Mouse (Mus musculus) hindbrain, embryonic 15.5 days (tissue): ENCODE measurements around the gene Pacsin1. TPM values are rescaled to one million over a fixed set of nuclear protein-coding genes. Genes with fewer than 3 reads are reported as not detected.

ENCODE experiments used
- ATAC-seq: fragments of 200-750 bp; cut with Nextera tagmentation; 2 replicates; pipeline ENCODE4 v1.8.0; 2017; ENCODE audit warnings: low read depth, moderate number of reproducible peaks, moderate TSS enrichment; ENCODE audit not compliant: low FRiP score
- H3K27ac ChIP-seq: fragments of 300-500 bp; sonication (generic); replicated peaks from 2 replicates; pipeline ENCODE4 v1.5.1; 2015; ENCODE audit warnings: mild to moderate bottlenecking, inconsistent platforms
- H3K27me3 ChIP-seq: fragments of 300-500 bp; sonication (generic); 2 replicates; pipeline ENCODE4 v1.6.1; 2015; ENCODE audit warnings: control low read depth, inconsistent platforms
- H3K36me3 ChIP-seq: fragments of 300-500 bp; sonication (generic); 2 replicates; pipeline ENCODE4 v1.6.1; 2015; ENCODE audit warnings: control low read depth, inconsistent platforms
- H3K4me1 ChIP-seq: fragments of 300-500 bp; sonication (generic); replicated peaks from 2 replicates; pipeline ENCODE4 v1.6.1; 2015; ENCODE audit warnings: control low read depth, inconsistent platforms
- H3K4me2 ChIP-seq: fragments of 300-500 bp; sonication (generic); 2 replicates; pipeline ENCODE4 v1.6.1; 2015; ENCODE audit warnings: moderate library complexity, mild to moderate bottlenecking, inconsistent platforms
- H3K4me3 ChIP-seq: fragments of 300-500 bp; sonication (generic); 2 replicates; pipeline ENCODE4 v1.5.1; 2015; ENCODE audit warnings: mild to moderate bottlenecking, inconsistent platforms
- H3K9ac ChIP-seq: fragments of 300-500 bp; sonication (generic); 2 replicates; pipeline ENCODE4 v1.6.1; 2015; ENCODE audit warnings: inconsistent platforms
- H3K9me3 ChIP-seq: fragments of 300-500 bp; sonication (generic); 2 replicates; pipeline ENCODE4 v1.6.1; 2016; ENCODE audit warnings: control low read depth, inconsistent platforms
- WGBS: fragments of 180-500 bp; shearing (Covaris S2); methylation state at CpG from one replicate; pipeline ENCODE4 v1.1.7; 2015; 5-methylcytosine and 5-hydroxymethylcytosine counted together
- polyA plus RNA-seq: library from polyadenylated mRNA; unstranded; fragments of >200 nt; fragmentation: Nextera tagmentation; extraction: Ambion mirVana; gene quantifications from 2 replicates; pipeline ENCODE4 v1.2.1, GENCODE M21; 2015

The Pacsin1 gene
- polyA plus RNA-seq, 1 experiment from 2014 or later: 61.9 TPM

GRCm38 (mm10) chr17:27690993-27691693, 35.8 kb downstream of the Pacsin1 start:
- no peaks in the 10 kb centered on the region for H3K9me3 ChIP-seq
- no peaks in the 10 kb centered on the region for H3K27me3 ChIP-seq
- no peaks in the 10 kb centered on the region for H3K36me3 ChIP-seq
- no peak overlapping the region for H3K4me3 ChIP-seq
- no peak overlapping the region for H3K9ac ChIP-seq
- 61% methylated on average over 13 of the region's 14 CpGs for WGBS
- peaks cover 13% of the 10 kb centered on the region for H3K4me1 ChIP-seq
- no peak overlapping the region for H3K27ac ChIP-seq
- no peak for ATAC-seq
- no peak overlapping the region for H3K4me2 ChIP-seq

- H3K4me1 ChIP-seq: peaks cover 17% of the 10 kb centered on the region
- no peaks in the 10 kb centered on the region for H3K9me3 ChIP-seq
- H3K27me3 ChIP-seq: peaks cover 2% of the 10 kb centered on the region; the same call in 1 of the 2 replicates
- no peak for ATAC-seq
- no peak overlapping the region for H3K4me3 ChIP-seq
- H3K27ac ChIP-seq: no peak overlapping the region
- no peaks in the 10 kb centered on the region for H3K36me3 ChIP-seq
- whole genome bisulfite sequencing: 89% methylated on average over 17 of the region's 17 CpGs
- no peak overlapping the region for H3K4me2 ChIP-seq
- no peak overlapping the region for H3K9ac ChIP-seq
Measured at GRCm38 (mm10) chr17:27699641-27700244, 44.4 kb downstream of the Pacsin1 start.

GRCm38 (mm10) chr17:27700812-27701211, 45.5 kb downstream of the Pacsin1 start:
- Histone ChIP-seq H3K27ac (no peak overlapping the region), H3K4me1 (peaks cover 17% of the 10 kb centered on the region), H3K27me3 (peaks cover 3% of the 10 kb centered on the region; the same call in 1 of the 2 replicates), H3K9ac (no peak overlapping the region), H3K4me2 (no peak overlapping the region), H3K9me3 (no peaks in the 10 kb centered on the region), H3K4me3 (no peak overlapping the region), H3K36me3 (no peaks in the 10 kb centered on the region)
- 69% methylated on average over 2 of the region's 2 CpGs for WGBS
- ATAC-seq: no peak

- H3K36me3 ChIP-seq: no peaks in the 10 kb centered on the region
- no peak overlapping the region for H3K4me3 ChIP-seq
- H3K27me3 ChIP-seq: peaks cover 5% of the 10 kb centered on the region; the same call in 1 of the 2 replicates
- no peak for ATAC-seq
- H3K4me2 ChIP-seq: no peak overlapping the region
- no peaks in the 10 kb centered on the region for H3K9me3 ChIP-seq
- peak overlapping the region; percentile 38; the same call in 1 of the 2 replicates for H3K27ac ChIP-seq
- peaks cover 17% of the 10 kb centered on the region for H3K4me1 ChIP-seq
- WGBS: 57% methylated on average over 6 of the region's 6 CpGs
- no peak overlapping the region for H3K9ac ChIP-seq
Measured at GRCm38 (mm10) chr17:27701856-27702255, 46.5 kb downstream of the Pacsin1 start.

- Histone ChIP-seq H3K36me3 (no peaks in the 10 kb centered on the region), H3K27ac (no peak overlapping the region), H3K9me3 (no peaks in the 10 kb centered on the region), H3K4me3 (0 out of 2 replicates have a peak overlapping the region, but pooled peaks have one; percentile 15), H3K9ac (peak overlapping the region; percentile 38), H3K27me3 (peaks cover 5% of the 10 kb centered on the region; the same call in 1 of the 2 replicates), H3K4me2 (peak overlapping the region; percentile 54), H3K4me1 (peaks cover 17% of the 10 kb centered on the region)
- 2% methylated on average over 33 of the region's 34 CpGs for WGBS
- ATAC-seq: no peak
Measured at GRCm38 (mm10) chr17:27702518-27702917, 47.2 kb downstream of the Pacsin1 start.

GRCm38 (mm10) chr17:27703961-27704621, 48.8 kb downstream of the Pacsin1 start:
- H3K4me3 ChIP-seq: no peak overlapping the region
- ATAC-seq: no peak
- H3K27ac ChIP-seq: no peak overlapping the region
- 61% methylated on average over 5 of the region's 5 CpGs for WGBS
- peaks cover 22% of the 10 kb centered on the region for H3K4me1 ChIP-seq
- no peak overlapping the region for H3K9ac ChIP-seq
- no peak overlapping the region for H3K4me2 ChIP-seq
- H3K9me3 ChIP-seq: no peaks in the 10 kb centered on the region
- no peaks in the 10 kb centered on the region for H3K36me3 ChIP-seq
- H3K27me3 ChIP-seq: peaks cover 5% of the 10 kb centered on the region; the same call in 1 of the 2 replicates

GRCm38 (mm10) chr17:27705661-27706060, 50.4 kb downstream of the Pacsin1 start:
- 42% methylated on average over 10 of the region's 10 CpGs for WGBS
- ATAC-seq: no peak

GRCm38 (mm10) chr17:27707954-27708661, 52.8 kb downstream of the Pacsin1 start:
- Histone ChIP-seq H3K4me3 (peak overlapping the region; percentile 21), H3K4me2 (peak overlapping the region; percentile 51), H3K9me3 (no peaks in the 10 kb centered on the region), H3K4me1 (peaks cover 5% of the 10 kb centered on the region; the same call in 1 of the 2 replicates), H3K27me3 (peaks cover 5% of the 10 kb centered on the region; the same call in 1 of the 2 replicates), H3K9ac (no peak overlapping the region), H3K27ac (no peak overlapping the region), H3K36me3 (no peaks in the 10 kb centered on the region)
- peak; percentile 73 for ATAC-seq
- 7% methylated on average over 25 of the region's 25 CpGs for WGBS

More at GRCm38 (mm10) chr17:27705661-27706060, 50.4 kb downstream of the Pacsin1 start:
- H3K27ac ChIP-seq: no peak overlapping the region
- H3K4me1 ChIP-seq: peaks cover 22% of the 10 kb centered on the region
- no peak overlapping the region for H3K4me3 ChIP-seq
- H3K36me3 ChIP-seq: no peaks in the 10 kb centered on the region
- H3K9ac ChIP-seq: no peak overlapping the region
- no peak overlapping the region for H3K4me2 ChIP-seq
- peaks cover 5% of the 10 kb centered on the region; the same call in 1 of the 2 replicates for H3K27me3 ChIP-seq
- no peaks in the 10 kb centered on the region for H3K9me3 ChIP-seq

DNA sequence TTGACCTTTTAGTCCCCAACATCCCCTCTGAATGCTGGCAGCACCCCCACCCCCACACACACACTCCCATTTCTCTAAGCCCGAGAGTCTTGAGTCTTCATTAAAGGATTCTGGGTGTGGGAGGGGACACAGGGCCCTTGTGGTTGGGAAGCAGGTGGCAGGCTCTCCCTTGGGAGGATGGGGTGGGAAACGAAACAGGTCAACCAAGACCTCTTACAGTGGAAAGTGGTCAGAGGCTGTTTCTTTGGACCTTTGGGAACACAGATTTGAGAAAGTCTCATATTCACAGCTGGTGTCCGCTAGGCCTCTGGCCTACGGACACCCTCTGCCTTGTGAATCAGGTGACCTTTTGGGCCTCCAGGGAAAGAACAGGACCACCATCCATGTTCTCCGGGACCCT, 54.3 kb downstream of the Pacsin1 start:
- no peak for ATAC-seq
- H3K4me1 ChIP-seq: peaks cover 5% of the 10 kb centered on the region; the same call in 1 of the 2 replicates
- WGBS: 75% methylated on average over 5 of the region's 5 CpGs

GRCm38 (mm10) chr17:27712832-27713231, 57.5 kb downstream of the Pacsin1 start:
- Histone ChIP-seq H3K9me3 (no peaks in the 10 kb centered on the region), H3K4me2 (no peak overlapping the region), H3K4me3 (no peak overlapping the region), H3K9ac (no peak overlapping the region), H3K27me3 (no peaks in the 10 kb centered on the region), H3K27ac (no peak overlapping the region), H3K4me1 (peaks cover 13% of the 10 kb centered on the region), H3K36me3 (no peaks in the 10 kb centered on the region)
- 52% methylated on average over 1 of the region's 1 CpGs for WGBS
- peak; percentile 38; the same call in 1 of the 2 replicates for ATAC-seq

More for the DNA sequence above, 54.3 kb downstream of the Pacsin1 start:
- Histone ChIP-seq H3K9me3 (no peaks in the 10 kb centered on the region), H3K27ac (no peak overlapping the region), H3K4me2 (no peak overlapping the region), H3K4me3 (no peak overlapping the region), H3K9ac (no peak overlapping the region), H3K27me3 (peaks cover 4% of the 10 kb centered on the region; the same call in 1 of the 2 replicates), H3K36me3 (no peaks in the 10 kb centered on the region)

DNA sequence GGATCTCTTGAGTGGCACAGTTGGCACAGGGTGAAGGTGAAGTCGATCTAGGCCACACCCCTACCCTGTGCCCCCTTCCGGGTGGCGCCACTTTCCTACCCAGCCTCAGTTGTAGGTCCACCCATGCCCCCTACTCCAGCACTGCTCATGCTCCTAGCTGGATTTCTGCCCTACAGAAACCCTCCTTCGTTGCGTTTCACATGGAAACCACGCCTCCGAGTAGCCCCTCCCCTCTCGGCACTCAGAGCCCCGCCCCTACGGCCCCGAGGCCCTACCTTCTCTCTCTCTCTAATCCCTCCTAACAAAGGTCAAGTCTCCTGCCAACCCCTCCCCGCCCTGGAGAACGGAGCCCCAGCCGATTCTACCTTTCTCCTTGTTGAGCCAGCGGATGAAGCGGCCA, 61.5 kb downstream of the Pacsin1 start:
- 5% methylated on average over 16 of the region's 16 CpGs for WGBS
- Histone ChIP-seq H3K36me3 (no peaks in the 10 kb centered on the region), H3K4me3 (peak overlapping the region; percentile 18), H3K27me3 (no peaks in the 10 kb centered on the region), H3K4me1 (peaks cover 12% of the 10 kb centered on the region), H3K27ac (no peak overlapping the region), H3K4me2 (peak overlapping the region; percentile 48), H3K9me3 (no peaks in the 10 kb centered on the region), H3K9ac (0 out of 2 replicates have a peak overlapping the region, but pooled peaks have one; percentile 16)
- no peak; the same call in 1 of the 2 replicates for ATAC-seq
